Mouse (Mus musculus): ENCODE data around the gene Ak1. TPM values are rescaled to one million over a fixed set of nuclear protein-coding genes. Genes with fewer than 3 reads are reported as not detected.

Ak1 gene
- polyA plus RNA-seq, 1 experiment: 132 TPM

GRCm38 (mm10) chr2:32639632-32640031, 18.1 kb downstream of the Ak1 start:
- TF ChIP-seq CTCF (IDR thresholded peaks at IDR 0.05; ENCODE audit: borderline replicate concordance, insufficient read depth, low read depth, low read length) (no peak), POLR2A (IDR thresholded peaks at IDR 0.05; ENCODE audit: borderline replicate concordance, insufficient read depth, low read length) (no peak)
- Histone ChIP-seq H3K4me1 (ENCODE audit: control insufficient read depth, insufficient read depth, low read length) (no peaks in the 10 kb centered on the region; the same call in 1 of the 2 replicates), H3K4me3 (replicated peaks; ENCODE audit: insufficient read depth, low read depth, low read length) (no peak overlapping the region), H3K27me3 (ENCODE audit: control insufficient read depth, insufficient read depth, low read length) (no peaks in the 10 kb centered on the region), H3K27ac (ENCODE audit: insufficient read depth, low read length) (no peak overlapping the region)
- no peak for DNase-seq
- 97% methylated on average over 1 of the region's 1 CpGs for WGBS

GRCm38 (mm10) chr2:32640550-32641051, 19.0 kb downstream of the Ak1 start:
- H3K27ac ChIP-seq (ENCODE audit: insufficient read depth, low read length): no peak overlapping the region
- H3K4me1 ChIP-seq (ENCODE audit: control insufficient read depth, insufficient read depth, low read length): no peaks in the 10 kb centered on the region; the same call in 1 of the 2 replicates
- no peak overlapping the region for H3K4me3 ChIP-seq (replicated peaks; ENCODE audit: insufficient read depth, low read depth, low read length)
- no peaks in the 10 kb centered on the region for H3K27me3 ChIP-seq (ENCODE audit: control insufficient read depth, insufficient read depth, low read length)
- TF ChIP-seq POLR2A (IDR thresholded peaks at IDR 0.05; ENCODE audit: borderline replicate concordance, insufficient read depth, low read length) (no peak), CTCF (IDR thresholded peaks at IDR 0.05; ENCODE audit: borderline replicate concordance, insufficient read depth, low read depth, low read length) (no peak)
- 69% methylated on average over 6 of the region's 6 CpGs for whole genome bisulfite sequencing
- DNase-seq: no peak

GRCm38 (mm10) chr2:32641810-32642209, 20.3 kb downstream of the Ak1 start:
- DNase-seq: no peak
- Histone ChIP-seq H3K4me1 (ENCODE audit: control insufficient read depth, insufficient read depth, low read length) (no peaks in the 10 kb centered on the region; the same call in 1 of the 2 replicates), H3K4me3 (replicated peaks; ENCODE audit: insufficient read depth, low read depth, low read length) (no peak overlapping the region), H3K27ac (ENCODE audit: insufficient read depth, low read length) (no peak overlapping the region), H3K27me3 (ENCODE audit: control insufficient read depth, insufficient read depth, low read length) (no peaks in the 10 kb centered on the region)
- TF ChIP-seq CTCF (IDR thresholded peaks at IDR 0.05; ENCODE audit: borderline replicate concordance, insufficient read depth, low read depth, low read length) (no peak), POLR2A (IDR thresholded peaks at IDR 0.05; ENCODE audit: borderline replicate concordance, insufficient read depth, low read length) (no peak)
- 84% methylated on average over 5 of the region's 5 CpGs for WGBS

GRCm38 (mm10) chr2:32642813-32643212, 21.3 kb downstream of the Ak1 start:
- DNase-seq: no peak
- 36% methylated on average over 7 of the region's 7 CpGs for WGBS
- H3K27me3 ChIP-seq (ENCODE audit: control insufficient read depth, insufficient read depth, low read length): no peaks in the 10 kb centered on the region
- H3K4me1 ChIP-seq (ENCODE audit: control insufficient read depth, insufficient read depth, low read length): no peaks in the 10 kb centered on the region; the same call in 1 of the 2 replicates
- TF ChIP-seq POLR2A (IDR thresholded peaks at IDR 0.05; ENCODE audit: borderline replicate concordance, insufficient read depth, low read length) (no peak), CTCF (IDR thresholded peaks at IDR 0.05; ENCODE audit: borderline replicate concordance, insufficient read depth, low read depth, low read length) (no peak)
- H3K4me3 ChIP-seq (replicated peaks; ENCODE audit: insufficient read depth, low read depth, low read length): no peak overlapping the region
- H3K27ac ChIP-seq (ENCODE audit: insufficient read depth, low read length): no peak overlapping the region

- Histone ChIP-seq H3K4me1 (ENCODE audit: control insufficient read depth, insufficient read depth, low read length) (no peaks in the 10 kb centered on the region; the same call in 1 of the 2 replicates), H3K27me3 (ENCODE audit: control insufficient read depth, insufficient read depth, low read length) (no peaks in the 10 kb centered on the region), H3K4me3 (replicated peaks; ENCODE audit: insufficient read depth, low read depth, low read length) (no peak overlapping the region), H3K27ac (ENCODE audit: insufficient read depth, low read length) (no peak overlapping the region)
- 94% methylated on average over 9 of the region's 9 CpGs for WGBS
- no peak for TF ChIP-seq CTCF (IDR thresholded peaks at IDR 0.05; ENCODE audit: borderline replicate concordance, insufficient read depth, low read depth, low read length)
- no peak for TF ChIP-seq POLR2A (IDR thresholded peaks at IDR 0.05; ENCODE audit: borderline replicate concordance, insufficient read depth, low read length)
- DNase-seq: no peak
Measured at GRCm38 (mm10) chr2:32644083-32644482, 22.5 kb downstream of the Ak1 start.

GRCm38 (mm10) chr2:32644799-32645475, 23.4 kb downstream of the Ak1 start:
- Histone ChIP-seq H3K27ac (ENCODE audit: insufficient read depth, low read length) (no peak overlapping the region), H3K27me3 (ENCODE audit: control insufficient read depth, insufficient read depth, low read length) (no peaks in the 10 kb centered on the region), H3K4me1 (ENCODE audit: control insufficient read depth, insufficient read depth, low read length) (no peaks in the 10 kb centered on the region; the same call in 1 of the 2 replicates), H3K4me3 (replicated peaks; ENCODE audit: insufficient read depth, low read depth, low read length) (no peak overlapping the region)
- WGBS: 92% methylated on average over 8 of the region's 8 CpGs
- no peak for TF ChIP-seq POLR2A (IDR thresholded peaks at IDR 0.05; ENCODE audit: borderline replicate concordance, insufficient read depth, low read length)
- TF ChIP-seq CTCF (IDR thresholded peaks at IDR 0.05; ENCODE audit: borderline replicate concordance, insufficient read depth, low read depth, low read length): no peak
- no peak for DNase-seq

GRCm38 (mm10) chr2:32645647-32646046, 24.1 kb downstream of the Ak1 start:
- DNase-seq: no peak
- H3K27ac ChIP-seq (ENCODE audit: insufficient read depth, low read length): no peak overlapping the region
- 53% methylated on average over 3 of the region's 3 CpGs for WGBS
- H3K4me3 ChIP-seq (replicated peaks; ENCODE audit: insufficient read depth, low read depth, low read length): no peak overlapping the region
- no peaks in the 10 kb centered on the region; the same call in 1 of the 2 replicates for H3K4me1 ChIP-seq (ENCODE audit: control insufficient read depth, insufficient read depth, low read length)
- H3K27me3 ChIP-seq (ENCODE audit: control insufficient read depth, insufficient read depth, low read length): no peaks in the 10 kb centered on the region
- TF ChIP-seq POLR2A (IDR thresholded peaks at IDR 0.05; ENCODE audit: borderline replicate concordance, insufficient read depth, low read length) (no peak), CTCF (IDR thresholded peaks at IDR 0.05; ENCODE audit: borderline replicate concordance, insufficient read depth, low read depth, low read length) (no peak)
